Mouse (Mus musculus): ENCODE measurements around the gene Bap1. TPM values are rescaled to one million over a fixed set of nuclear protein-coding genes. Genes with fewer than 3 reads are reported as not detected.

Bap1 gene
- total RNA-seq, 1 experiment = 77.8 TPM

GRCm38 (mm10) chr14:31252091-31252490, 841 bp downstream of the Bap1 start:
- no peaks in the 10 kb centered on the region for H3K9me3 ChIP-seq (ENCODE audit: control insufficient read depth, insufficient read depth, low read depth, low read length)
- peak overlapping the region; percentile 91 for H3K9ac ChIP-seq (ENCODE audit: insufficient read depth, low read depth, low read length, poor library complexity, severe bottlenecking)
- no peak overlapping the region for H3K27ac ChIP-seq (ENCODE audit: insufficient read depth, low read depth, low read length, poor library complexity, severe bottlenecking)
- TF ChIP-seq CHD2 (IDR thresholded peaks at IDR 0.05; ENCODE audit: low read depth, low read length) = no peak
- TF ChIP-seq MAFK (IDR thresholded peaks at IDR 0.05; ENCODE audit: insufficient read depth, low read depth, low read length) = no peak
- no peak for TF ChIP-seq ZNF384 (IDR thresholded peaks at IDR 0.05; ENCODE audit: low read depth, low read length)
- TF ChIP-seq ZC3H11A (IDR thresholded peaks at IDR 0.05; ENCODE audit: borderline replicate concordance, low read depth, low read length) = no peak
- no peak for TF ChIP-seq HCFC1 (IDR thresholded peaks at IDR 0.05; ENCODE audit: borderline replicate concordance, insufficient read depth, low read length)
- in situ Hi-C loops (cut with MboI; ENCODE audit: low sequenced_read_pairs in 2 of 2, unreplicated experiment in 2 of 2) = loop anchor here in 1 of 2 experiments (10.0 kb wide), 1 partner anchor 63 kb away; no protein-coding TSS in a partner anchor
- H3K36me3 ChIP-seq (ENCODE audit: control insufficient read depth, insufficient read depth, low read length, poor library complexity, severe bottlenecking) = peaks cover 33% of the 10 kb centered on the region
- no peaks in the 10 kb centered on the region; a peak in 1 of 4 replicates for H3K4me1 ChIP-seq (ENCODE audit: control insufficient read depth in 2 of 2, insufficient read depth in 2 of 2, low read length in 2 of 2, poor library complexity in 1 of 2)
- DNase-seq (ENCODE audit: low read depth, low spot score) = no peak
- peak overlapping the region; percentile 78 to 92 for H3K4me3 ChIP-seq (ENCODE audit: insufficient read depth in 1 of 2, low read depth in 1 of 2, low read length in 2 of 2, poor library complexity in 1 of 2, severe bottlenecking in 1 of 2)

GRCm38 (mm10) chr14:31258476-31259050, 7.3 kb downstream of the Bap1 start:
- Histone ChIP-seq H3K4me1 (ENCODE audit: control insufficient read depth in 2 of 2, insufficient read depth in 2 of 2, low read length in 2 of 2, poor library complexity in 1 of 2) (no peaks in the 10 kb centered on the region), H3K36me3 (ENCODE audit: control insufficient read depth, insufficient read depth, low read length, poor library complexity, severe bottlenecking) (peaks cover 56% of the 10 kb centered on the region), H3K27ac (ENCODE audit: insufficient read depth, low read depth, low read length, poor library complexity, severe bottlenecking) (no peak overlapping the region), H3K4me3 (ENCODE audit: insufficient read depth in 1 of 2, low read depth in 1 of 2, low read length in 2 of 2, poor library complexity in 1 of 2, severe bottlenecking in 1 of 2) (no peak overlapping the region), H3K9ac (ENCODE audit: insufficient read depth, low read depth, low read length, poor library complexity, severe bottlenecking) (no peak overlapping the region), H3K9me3 (ENCODE audit: control insufficient read depth, insufficient read depth, low read depth, low read length) (no peaks in the 10 kb centered on the region)
- in situ Hi-C loops (cut with MboI; ENCODE audit: low sequenced_read_pairs in 2 of 2, unreplicated experiment in 2 of 2) = loop anchor here in 1 of 2 experiments (10.0 kb wide), 1 partner anchor 56 kb away; no protein-coding TSS in a partner anchor
- TF ChIP-seq MAFK (IDR thresholded peaks at IDR 0.05; ENCODE audit: insufficient read depth, low read depth, low read length) (no peak), ZNF384 (IDR thresholded peaks at IDR 0.05; ENCODE audit: low read depth, low read length) (no peak), ZC3H11A (IDR thresholded peaks at IDR 0.05; ENCODE audit: borderline replicate concordance, low read depth, low read length) (no peak), CHD2 (IDR thresholded peaks at IDR 0.05; ENCODE audit: low read depth, low read length) (no peak)
- DNase-seq (ENCODE audit: low read depth, low spot score) = no peak

DNA sequence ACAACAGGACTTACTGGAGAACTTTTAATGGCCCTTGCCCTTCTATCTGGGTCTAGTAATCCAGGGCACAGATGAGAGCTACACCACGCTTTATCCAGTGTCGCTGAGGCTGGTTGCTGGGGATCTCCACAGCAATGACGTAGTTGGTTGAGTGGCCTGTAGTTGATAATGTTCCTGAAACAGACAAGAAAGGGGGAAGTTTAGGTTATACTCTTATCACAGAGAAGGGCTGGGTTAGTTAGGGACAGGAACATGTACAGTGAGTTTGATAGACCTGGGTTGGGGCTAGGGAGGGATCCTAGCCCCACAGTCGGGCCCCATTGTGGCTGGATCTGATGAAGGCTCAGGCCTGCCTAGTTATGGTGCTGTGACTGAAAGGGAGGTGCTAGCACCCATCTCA, 9.1 kb downstream of the Bap1 start:
- Histone ChIP-seq H3K9me3 (ENCODE audit: control insufficient read depth, insufficient read depth, low read depth, low read length) (no peaks in the 10 kb centered on the region), H3K4me1 (ENCODE audit: control insufficient read depth in 2 of 2, insufficient read depth in 2 of 2, low read length in 2 of 2, poor library complexity in 1 of 2) (no peaks in the 10 kb centered on the region), H3K27ac (ENCODE audit: insufficient read depth, low read depth, low read length, poor library complexity, severe bottlenecking) (no peak overlapping the region), H3K36me3 (ENCODE audit: control insufficient read depth, insufficient read depth, low read length, poor library complexity, severe bottlenecking) (peaks cover 41% of the 10 kb centered on the region), H3K4me3 (ENCODE audit: insufficient read depth in 1 of 2, low read depth in 1 of 2, low read length in 2 of 2, poor library complexity in 1 of 2, severe bottlenecking in 1 of 2) (no peak overlapping the region), H3K9ac (ENCODE audit: insufficient read depth, low read depth, low read length, poor library complexity, severe bottlenecking) (no peak overlapping the region)
- no peak for DNase-seq (ENCODE audit: low read depth, low spot score)
- TF ChIP-seq ZNF384 (IDR thresholded peaks at IDR 0.05; ENCODE audit: low read depth, low read length) (no peak), CHD2 (IDR thresholded peaks at IDR 0.05; ENCODE audit: low read depth, low read length) (no peak), MAFK (IDR thresholded peaks at IDR 0.05; ENCODE audit: insufficient read depth, low read depth, low read length) (no peak), HCFC1 (IDR thresholded peaks at IDR 0.05; ENCODE audit: borderline replicate concordance, insufficient read depth, low read length) (no peak), ZC3H11A (IDR thresholded peaks at IDR 0.05; ENCODE audit: borderline replicate concordance, low read depth, low read length) (no peak)
- in situ Hi-C loops (cut with MboI; ENCODE audit: low sequenced_read_pairs in 2 of 2, unreplicated experiment in 2 of 2) = no loop called here

- H3K4me3 ChIP-seq (ENCODE audit: insufficient read depth in 1 of 2, low read depth in 1 of 2, low read length in 2 of 2, poor library complexity in 1 of 2, severe bottlenecking in 1 of 2) = no peak overlapping the region
- no peaks in the 10 kb centered on the region for H3K4me1 ChIP-seq (ENCODE audit: control insufficient read depth in 2 of 2, insufficient read depth in 2 of 2, low read length in 2 of 2, poor library complexity in 1 of 2)
- peaks cover 38% of the 10 kb centered on the region for H3K36me3 ChIP-seq (ENCODE audit: control insufficient read depth, insufficient read depth, low read length, poor library complexity, severe bottlenecking)
- DNase-seq (ENCODE audit: low read depth, low spot score) = no peak
- in situ Hi-C loops (cut with MboI; ENCODE audit: low sequenced_read_pairs in 2 of 2, unreplicated experiment in 2 of 2) = no loop called here
- no peak overlapping the region for H3K27ac ChIP-seq (ENCODE audit: insufficient read depth, low read depth, low read length, poor library complexity, severe bottlenecking)
- no peak for TF ChIP-seq CHD2 (IDR thresholded peaks at IDR 0.05; ENCODE audit: low read depth, low read length)
- TF ChIP-seq ZNF384 (IDR thresholded peaks at IDR 0.05; ENCODE audit: low read depth, low read length) = no peak
- no peak for TF ChIP-seq MAFK (IDR thresholded peaks at IDR 0.05; ENCODE audit: insufficient read depth, low read depth, low read length)
- TF ChIP-seq HCFC1 (IDR thresholded peaks at IDR 0.05; ENCODE audit: borderline replicate concordance, insufficient read depth, low read length) = no peak
- no peaks in the 10 kb centered on the region for H3K9me3 ChIP-seq (ENCODE audit: control insufficient read depth, insufficient read depth, low read depth, low read length)
- no peak overlapping the region for H3K9ac ChIP-seq (ENCODE audit: insufficient read depth, low read depth, low read length, poor library complexity, severe bottlenecking)
Observed at GRCm38 (mm10) chr14:31260932-31261331, 9.7 kb downstream of the Bap1 start.
